ENCODE assay signal across 14 mouse cellular contexts in the genomic region with DNA sequence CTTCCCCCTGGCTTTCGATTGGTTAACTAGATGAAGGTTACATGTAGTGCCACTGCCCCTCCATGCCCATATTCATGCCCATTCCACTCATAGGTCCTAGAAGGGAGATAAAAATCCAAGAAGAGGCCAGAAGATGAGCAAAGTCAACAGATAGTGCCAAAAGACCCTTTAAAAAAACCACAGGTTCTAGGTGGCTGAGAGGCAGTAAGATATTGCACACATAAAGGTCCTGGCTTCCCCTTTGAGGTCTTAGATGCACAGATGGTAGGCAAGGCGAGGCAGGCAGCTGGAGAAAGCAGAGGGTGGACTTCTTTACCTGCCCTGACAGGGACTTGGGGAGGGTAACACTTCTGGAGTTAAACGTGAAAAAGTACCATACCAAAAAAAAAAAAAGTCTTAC.
DNase-seq lines count a peak whose midpoint lies in the region; ATAC-seq and TF ChIP-seq lines count a peak whose summit lies in the region.
"Had no signal": no experiment of that assay in that cellular context is flagged by ENCODE, and none has a peak within 500 bp of the region (broad histone marks: within the 10 kb centered on the region; RNA-seq: fewer than 3 reads in every experiment).

No protein-coding gene starts in this region.

- H3K4me2 ChIP-seq in forebrain, postnatal 0 days (ENCODE audit: low read depth), result no peak overlapping the region
- peak overlapping the region; percentile 9; the same call in 1 of the 2 replicates for H3K4me2 ChIP-seq in neural tube, embryonic 11.5 days (ENCODE audit: low read depth)
- peak overlapping the region; percentile 4; the same call in 1 of the 2 replicates for H3K4me2 ChIP-seq in midbrain, embryonic 11.5 days
- no peak overlapping the region for H3K4me2 ChIP-seq in stomach, embryonic 16.5 days (ENCODE audit: low read depth, low read length)
- H3K4me2 ChIP-seq: embryonic facial prominence, embryonic 15.5 days; liver, embryonic 11.5 days had no signal

- H3K4me3 ChIP-seq in forebrain, embryonic 10.5 days, result no peak overlapping the region
- H3K4me3 ChIP-seq in forebrain, postnatal 0 days (ENCODE audit: low read depth, low read length), result no peak overlapping the region
- H3K4me3 ChIP-seq in neural tube, embryonic 11.5 days (ENCODE audit: low read depth, low read length), result no peak overlapping the region
- no peak overlapping the region for H3K4me3 ChIP-seq in midbrain, embryonic 11.5 days (ENCODE audit: low read depth, low read length)
- no peak overlapping the region for H3K4me3 ChIP-seq in stomach, embryonic 16.5 days (replicated peaks; ENCODE audit: low read length)
- H3K4me3 ChIP-seq: embryonic facial prominence, embryonic 15.5 days had no signal

- H3K36me3 ChIP-seq in forebrain, embryonic 10.5 days (replicated peaks), result no peaks in the 10 kb centered on the region
- H3K36me3 ChIP-seq in forebrain, postnatal 0 days (ENCODE audit: insufficient read depth), result no peaks in the 10 kb centered on the region
- H3K36me3 ChIP-seq in neural tube, embryonic 11.5 days (ENCODE audit: control insufficient read depth, insufficient read depth, low read length), result no peaks in the 10 kb centered on the region
- no peaks in the 10 kb centered on the region for H3K36me3 ChIP-seq in midbrain, embryonic 11.5 days (ENCODE audit: control insufficient read depth, insufficient read depth, low read length)
- H3K36me3 ChIP-seq in stomach, embryonic 16.5 days (ENCODE audit: control insufficient read depth, insufficient read depth, low read length), result 0 out of 2 replicates have a peak, but pooled peaks cover 4% of the 10 kb centered on the region
- H3K36me3 ChIP-seq: embryonic facial prominence, embryonic 15.5 days had no signal

- H3K9me3 ChIP-seq in forebrain, embryonic 10.5 days, result no peaks in the 10 kb centered on the region
- H3K9me3 ChIP-seq in forebrain, postnatal 0 days (ENCODE audit: low read length), result no peaks in the 10 kb centered on the region
- H3K9me3 ChIP-seq in neural tube, embryonic 11.5 days (ENCODE audit: control insufficient read depth, low read length), result no peaks in the 10 kb centered on the region
- H3K9me3 ChIP-seq in midbrain, embryonic 11.5 days (ENCODE audit: control insufficient read depth, low read length), result no peaks in the 10 kb centered on the region
- no peaks in the 10 kb centered on the region for H3K9me3 ChIP-seq in stomach, embryonic 16.5 days (replicated peaks; ENCODE audit: control insufficient read depth, low read length)
- H3K9me3 ChIP-seq: embryonic facial prominence, embryonic 15.5 days had no signal

- peaks cover 82% of the 10 kb centered on the region for H3K4me1 ChIP-seq in forebrain, embryonic 10.5 days
- no peaks in the 10 kb centered on the region for H3K4me1 ChIP-seq in forebrain, postnatal 0 days (ENCODE audit: insufficient read depth)
- peaks cover 64% of the 10 kb centered on the region for H3K4me1 ChIP-seq in neural tube, embryonic 11.5 days (ENCODE audit: control insufficient read depth, insufficient read depth, low read length)
- peaks cover 60% of the 10 kb centered on the region for H3K4me1 ChIP-seq in midbrain, embryonic 11.5 days (ENCODE audit: control insufficient read depth, insufficient read depth, low read length)
- H3K4me1 ChIP-seq in stomach, embryonic 16.5 days (ENCODE audit: control insufficient read depth, insufficient read depth, low read length), result peaks cover 36% of the 10 kb centered on the region
- H3K4me1 ChIP-seq: embryonic facial prominence, embryonic 15.5 days had no signal

- no peak for DNase-seq in forebrain, embryonic 10.5 days (ENCODE audit: extremely low spot score, low spot score)
- DNase-seq in forebrain, postnatal 0 days, result no peak
- peak; percentile 30 for DNase-seq in neural tube, embryonic 11.5 days (ENCODE audit: low spot score)
- no peak for DNase-seq in neural tube, embryonic 10.5 days (ENCODE audit: extremely low spot score, low spot score)
- no peak for DNase-seq in midbrain, embryonic 11.5 days (ENCODE audit: low spot score, missing footprints)
- no peak for DNase-seq in layer of hippocampus, adult 9-11 months
- no peak for DNase-seq in gastrocnemius, adult 18-20 months (ENCODE audit: low spot score)
- DNase-seq: cerebellum, postnatal 25 days; heart, postnatal 36 days; lung, postnatal 10 days; spleen, adult 18-20 months had no signal

- 48% methylated on average over 3 of the region's 3 CpGs for WGBS in forebrain, embryonic 10.5 days
- 54% methylated on average over 3 of the region's 3 CpGs for WGBS in forebrain, postnatal 0 days
- WGBS in neural tube, embryonic 11.5 days, result 37% methylated on average over 3 of the region's 3 CpGs
- WGBS in midbrain, embryonic 11.5 days, result 39% methylated on average over 3 of the region's 3 CpGs
- WGBS in stomach, embryonic 16.5 days, result 51% methylated on average over 3 of the region's 3 CpGs

- H3K27ac ChIP-seq in forebrain, embryonic 10.5 days, result peak overlapping the region; percentile 60; the same call in 1 of the 2 replicates
- H3K27ac ChIP-seq in forebrain, postnatal 0 days (ENCODE audit: low read depth, low read length), result no peak overlapping the region
- peak overlapping the region; percentile 93 for H3K27ac ChIP-seq in neural tube, embryonic 11.5 days (ENCODE audit: low read depth, low read length)
- peak overlapping the region; percentile 40; the same call in 1 of the 2 replicates for H3K27ac ChIP-seq in midbrain, embryonic 11.5 days (ENCODE audit: low read depth, low read length)
- peak overlapping the region; percentile 70 for H3K27ac ChIP-seq in stomach, embryonic 16.5 days (ENCODE audit: low read length)
- H3K27ac ChIP-seq: embryonic facial prominence, embryonic 15.5 days had no signal

- no peak for ATAC-seq in forebrain, postnatal 0 days
- ATAC-seq in neural tube, embryonic 11.5 days (ENCODE audit: insufficient read depth, low FRiP score, low TSS enrichment), result peak; percentile 31; the same call in 1 of the 2 replicates
- ATAC-seq in midbrain, embryonic 11.5 days (ENCODE audit: low FRiP score), result no peak
- no peak for ATAC-seq in stomach, embryonic 16.5 days (ENCODE audit: insufficient read depth, low FRiP score)

- no peak for TF ChIP-seq CTCF in forebrain, postnatal 0 days (IDR thresholded peaks at IDR 0.05; ENCODE audit: low read depth)

- no peak overlapping the region for H3K9ac ChIP-seq in forebrain, postnatal 0 days
- H3K9ac ChIP-seq in neural tube, embryonic 11.5 days (ENCODE audit: low read length), result peak overlapping the region; percentile 42; the same call in 1 of the 2 replicates
- H3K9ac ChIP-seq in midbrain, embryonic 11.5 days (ENCODE audit: low read length), result no peak overlapping the region
- H3K9ac ChIP-seq in stomach, embryonic 16.5 days (ENCODE audit: low read length), result no peak overlapping the region
- H3K9ac ChIP-seq: embryonic facial prominence, embryonic 15.5 days had no signal

- peaks cover 81% of the 10 kb centered on the region for H3K27me3 ChIP-seq in forebrain, embryonic 10.5 days (ENCODE audit: poor library complexity, severe bottlenecking)
- peaks cover 4% of the 10 kb centered on the region; the same call in 1 of the 2 replicates for H3K27me3 ChIP-seq in forebrain, postnatal 0 days (ENCODE audit: insufficient read depth, low read length)
- no peaks in the 10 kb centered on the region for H3K27me3 ChIP-seq in neural tube, embryonic 11.5 days (ENCODE audit: control insufficient read depth, insufficient read depth, low read length)
- H3K27me3 ChIP-seq in midbrain, embryonic 11.5 days (ENCODE audit: control insufficient read depth, insufficient read depth, low read length), result 0 out of 2 replicates have a peak, but pooled peaks cover 5% of the 10 kb centered on the region
- H3K27me3 ChIP-seq in stomach, embryonic 16.5 days (ENCODE audit: control insufficient read depth, insufficient read depth, low read length), result no peaks in the 10 kb centered on the region
- H3K27me3 ChIP-seq: embryonic facial prominence, embryonic 15.5 days had no signal

Comparison
In these comparisons a context has a peak if more than half of its experiments do, and no peak if none do; other contexts are left out.
1. H3K4me2 ChIP-seq: peak in neural tube, embryonic 11.5 days (single experiment) and midbrain, embryonic 11.5 days (single experiment); none in forebrain, postnatal 0 days (single experiment) and stomach, embryonic 16.5 days (single experiment).